Mouse (Mus musculus) cerebellum, adult 2 months (tissue): ENCODE results near the gene 6820408C15Rik.

Source experiments
- CTCF ChIP-seq: fragments of 200-500 bp; IDR thresholded peaks from 2 replicates; pipeline ENCODE4 v1.5.1; 2011; ENCODE audit warnings: low read depth, mild to moderate bottlenecking, control low read depth, low read length, moderate library complexity, borderline replicate concordance; ENCODE audit not compliant: insufficient read depth
- POLR2A ChIP-seq: fragments of 200-500 bp; IDR thresholded peaks from 2 replicates; pipeline ENCODE4 v1.6.1; 2011; ENCODE audit warnings: low read length, control low read depth, borderline replicate concordance; ENCODE audit not compliant: insufficient read depth

- no peak for TF ChIP-seq CTCF
- no peak for TF ChIP-seq POLR2A
Measured at GRCm38 (mm10) chr2:152410971-152411371, 4.4 kb upstream of the 6820408C15Rik start.
